Mouse (Mus musculus): ENCODE measurements around the gene Akap9.
A peak's percentile ranks its signal among the peaks of the same experiment; 100 is the strongest.
"Not testable (repeated sequence)": the region's sequence is repeated elsewhere in the genome, so short reads cannot be mapped to it uniquely, and the experiment has no call there.

Akap9 gene

DNA sequence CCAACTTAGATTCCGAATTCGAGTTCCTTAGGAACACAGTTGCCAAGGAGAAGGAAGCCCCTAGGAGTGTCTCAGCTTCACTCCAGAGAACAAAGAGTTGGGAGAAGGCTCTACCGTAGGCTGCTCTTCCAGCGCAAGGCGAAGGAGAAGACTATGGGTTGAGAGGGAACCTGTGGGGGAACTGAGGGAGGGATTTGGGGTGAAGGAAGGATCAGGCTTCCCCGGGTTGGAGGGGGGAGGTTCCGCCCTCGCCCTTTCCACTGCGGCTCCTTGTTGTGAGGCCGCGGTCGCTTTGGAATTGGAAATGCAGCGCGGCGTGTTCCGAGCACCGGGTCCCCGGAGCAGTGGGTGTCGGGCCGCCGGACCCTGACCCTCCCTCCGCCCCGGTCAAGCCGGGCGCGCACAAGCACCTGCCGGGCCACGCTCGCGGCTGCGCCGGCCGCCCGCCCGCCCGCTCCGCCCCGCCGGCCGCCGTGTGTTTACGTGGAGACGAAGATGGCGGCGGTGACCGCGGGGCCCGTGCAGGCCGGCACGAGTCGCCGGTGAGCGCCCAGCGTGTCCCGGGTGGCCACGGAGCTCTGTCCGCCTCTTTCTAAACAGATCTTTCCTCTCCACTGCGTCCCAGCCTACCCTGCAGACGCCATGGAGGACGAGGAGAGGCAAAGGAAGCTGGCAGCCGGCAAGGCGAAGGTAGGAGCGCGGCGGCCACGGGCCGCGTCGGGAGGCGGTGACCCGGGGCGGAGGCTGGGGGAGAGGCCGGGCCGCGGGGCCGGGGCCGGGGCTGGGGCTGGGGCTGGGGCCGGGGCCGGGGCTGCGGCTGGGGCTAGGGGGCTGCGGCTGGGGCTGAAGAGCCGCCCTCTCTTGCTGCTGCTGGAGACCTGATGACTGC is at the start of gene Akap9:
Gene Akap9, plus strand, starts transcription at position 254 of the 889 bp plus-strand sequence.
- DNase-seq, result peak; percentile 71

DNA sequence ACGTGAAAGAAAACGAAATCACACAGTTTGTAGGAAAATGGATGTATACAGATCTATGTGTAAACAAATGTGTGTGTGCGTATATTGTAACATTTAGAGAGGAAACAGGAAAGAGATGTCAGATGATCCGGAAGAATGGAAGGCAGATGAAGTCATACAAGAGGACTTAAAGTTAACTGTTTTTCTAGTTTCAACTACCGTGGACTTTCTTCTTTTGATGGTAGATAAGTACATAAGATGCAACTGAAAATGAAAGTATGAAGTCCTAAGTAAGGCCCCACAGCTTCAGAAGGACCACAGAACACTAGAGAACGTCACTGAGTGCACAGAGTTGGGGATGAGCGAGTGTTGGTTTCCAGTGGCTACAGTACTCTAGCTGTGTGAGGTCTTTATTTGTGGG is 41.0 kb upstream of the Akap9 start:
- not testable (repeated sequence) for DNase-seq

DNA sequence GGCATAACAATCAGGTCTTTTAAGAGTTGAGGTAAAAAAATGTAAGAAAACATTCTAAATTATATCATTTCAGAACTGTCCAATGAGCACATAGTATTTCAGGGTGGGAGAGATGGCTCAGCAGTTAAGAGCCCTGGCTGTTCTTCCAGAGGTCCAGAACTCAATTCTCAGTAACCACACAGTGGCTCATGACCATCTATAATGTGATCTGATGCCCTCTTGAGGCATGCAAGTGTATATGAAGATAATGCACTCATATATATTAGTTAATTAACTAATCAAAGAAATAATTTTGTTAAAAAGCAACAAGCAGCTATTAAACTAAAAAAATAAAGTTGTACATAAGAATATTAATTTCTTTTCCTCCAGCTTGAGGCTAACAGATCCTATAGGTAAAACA is 38.7 kb upstream of the Akap9 start:
- DNase-seq, result no peak

GRCm38 (mm10) chr5:3893459-3894293 is 34.2 kb upstream of the Akap9 start, which contains the start of gene Mterf1a:
Gene Mterf1a (minus strand): TSS chr5:3893933.
- peak; percentile 56 for DNase-seq

DNA sequence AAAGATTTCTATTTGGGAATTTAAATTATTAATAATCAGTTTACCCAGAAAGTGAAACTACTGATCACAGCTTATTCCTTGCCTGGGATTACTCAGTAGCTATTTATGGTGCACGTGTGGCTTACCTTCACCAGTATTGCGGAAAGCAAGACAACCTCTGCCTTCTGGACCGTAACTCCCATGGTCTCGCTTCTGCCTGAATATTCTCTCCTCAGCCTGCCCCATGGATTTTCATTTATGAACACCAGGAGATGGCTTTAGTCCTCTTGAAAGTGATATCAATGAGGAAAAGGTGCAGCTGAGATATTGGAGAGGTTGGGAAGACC is 33.6 kb upstream of the Akap9 start:
- not testable (repeated sequence) for DNase-seq

DNA sequence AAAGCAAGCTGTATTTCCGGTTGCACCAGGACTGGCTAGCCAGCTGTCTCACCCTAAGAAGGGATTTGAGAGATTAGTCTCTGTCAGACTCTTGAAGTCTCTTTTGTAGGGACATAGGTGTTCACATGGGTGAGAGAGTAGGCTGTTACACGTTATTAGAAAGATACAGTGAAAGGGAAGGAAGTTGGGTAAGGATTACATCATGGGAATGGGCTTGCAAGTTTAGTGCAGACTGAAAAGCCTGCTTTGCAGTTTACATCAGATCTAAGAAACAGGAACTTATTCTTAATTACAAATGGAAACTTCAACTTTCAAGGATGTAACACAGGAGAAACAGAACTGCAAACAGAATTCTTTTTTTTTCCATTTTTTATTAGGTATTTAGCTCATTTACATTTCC is 22.4 kb upstream of the Akap9 start:
- no peak for DNase-seq

GRCm38 (mm10) chr5:3922350-3922749 is 5.5 kb upstream of the Akap9 start:
- no peak for DNase-seq

- DNase-seq, result no peak
Measured at GRCm38 (mm10) chr5:3926666-3927065, 1.2 kb upstream of the Akap9 start.

DNA sequence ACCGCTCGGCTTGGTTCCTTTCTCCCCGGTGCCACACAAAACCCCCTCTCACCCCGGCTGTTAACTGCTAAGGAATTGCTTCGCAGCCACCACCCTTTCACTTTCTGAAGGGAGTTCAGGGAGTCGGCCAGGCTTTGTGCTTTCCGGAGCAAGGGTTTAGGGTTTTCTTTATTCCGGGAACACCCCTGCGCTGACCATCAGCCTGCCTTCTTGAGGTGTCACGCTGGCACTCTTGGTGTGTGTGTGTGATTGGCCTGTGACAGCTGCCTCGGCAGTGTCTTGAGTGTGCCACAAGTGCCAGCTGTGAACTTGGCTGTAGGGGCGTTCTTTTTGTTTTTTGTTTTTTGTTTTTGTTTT is 814 bp downstream of the Akap9 start:
- DNase-seq, result peak; percentile 34

GRCm38 (mm10) chr5:3930760-3931159 is 2.9 kb downstream of the Akap9 start:
- DNase-seq, result no peak

DNA sequence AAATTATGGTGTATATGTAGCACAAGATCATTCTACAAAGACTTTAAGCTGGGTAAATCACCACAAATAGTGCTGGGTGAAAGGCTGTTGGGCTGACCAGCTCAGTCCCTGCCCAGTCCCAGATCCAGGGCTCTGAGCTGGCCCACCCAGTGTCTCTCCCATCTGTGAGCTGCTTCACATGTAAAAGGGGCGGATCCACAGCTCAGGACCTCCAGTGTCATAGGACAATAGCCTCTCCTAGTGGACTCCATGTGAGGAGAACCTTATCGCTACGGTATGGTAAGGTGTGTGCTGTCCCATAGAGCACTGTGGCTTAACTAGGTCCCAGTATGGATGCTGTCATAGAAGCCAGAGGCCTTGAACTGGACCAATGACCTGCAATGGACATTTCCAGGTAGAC is 3.8 kb downstream of the Akap9 start:
- no peak for DNase-seq

DNA sequence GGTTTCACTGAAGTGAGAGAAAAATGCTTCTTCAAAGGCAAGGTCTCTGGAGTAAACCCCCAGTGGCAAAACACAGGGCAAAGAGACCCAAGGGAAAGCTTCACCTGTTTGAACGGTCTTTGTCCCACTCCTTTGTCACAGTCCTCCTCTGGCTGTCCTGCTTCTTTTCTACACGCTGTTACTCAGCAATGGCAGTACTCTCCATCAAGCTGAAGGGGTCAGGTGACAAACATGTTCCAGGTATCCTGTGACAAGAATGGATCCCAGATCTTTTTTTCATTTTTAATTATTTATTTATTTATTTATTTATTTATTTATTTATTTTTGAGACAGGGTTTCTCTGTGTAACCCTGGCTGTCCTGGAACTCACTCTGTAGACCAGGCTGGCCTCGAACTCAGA is 5.7 kb downstream of the Akap9 start:
- DNase-seq, result no peak

GRCm38 (mm10) chr5:3935266-3935665 is 7.4 kb downstream of the Akap9 start:
- DNase-seq, result no peak

- no peak for DNase-seq
Measured at GRCm38 (mm10) chr5:3935778-3936554, 8.1 kb downstream of the Akap9 start.

DNA sequence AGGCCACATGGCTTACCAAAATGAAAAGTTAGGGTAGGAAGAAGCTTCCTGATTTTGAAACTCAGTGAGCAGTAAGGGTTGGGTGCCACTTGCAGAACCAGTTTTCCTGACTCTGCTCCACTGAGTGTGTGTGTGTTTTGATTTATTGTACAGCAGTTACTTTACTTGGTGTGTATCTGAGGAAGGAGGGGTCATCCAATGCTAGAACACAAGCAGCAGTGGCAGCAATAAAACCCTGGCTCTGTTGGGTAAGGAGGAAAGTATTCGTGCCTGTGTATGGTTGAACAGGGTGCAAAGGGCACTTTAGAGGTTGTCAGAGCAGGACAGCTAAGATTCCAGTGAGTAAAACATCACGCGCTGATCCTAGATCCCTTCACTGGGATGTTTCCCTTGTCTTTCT is 11.1 kb downstream of the Akap9 start:
- peak; percentile 37 for DNase-seq

DNA sequence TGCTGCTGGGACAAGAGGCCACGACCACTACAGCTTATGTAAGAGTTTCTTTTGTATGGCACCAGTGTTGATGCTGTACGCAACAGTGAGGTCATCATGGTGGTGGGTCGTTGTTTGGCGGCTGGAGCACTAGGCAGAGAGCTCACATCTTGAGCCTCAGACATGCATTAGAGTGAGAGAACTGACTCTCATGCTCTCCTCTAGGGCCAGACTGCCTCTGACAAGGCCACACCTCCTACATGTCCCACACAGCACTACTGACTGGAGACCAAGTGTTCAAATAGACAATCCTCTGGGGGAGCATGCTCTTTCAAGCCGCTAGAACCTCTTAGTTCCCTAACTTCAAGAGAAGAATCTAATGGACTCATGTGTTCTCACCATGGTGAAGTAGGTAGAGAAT is 11.5 kb downstream of the Akap9 start:
- no peak for DNase-seq

GRCm38 (mm10) chr5:3941240-3941639 is 13.4 kb downstream of the Akap9 start:
- no peak for DNase-seq

DNA sequence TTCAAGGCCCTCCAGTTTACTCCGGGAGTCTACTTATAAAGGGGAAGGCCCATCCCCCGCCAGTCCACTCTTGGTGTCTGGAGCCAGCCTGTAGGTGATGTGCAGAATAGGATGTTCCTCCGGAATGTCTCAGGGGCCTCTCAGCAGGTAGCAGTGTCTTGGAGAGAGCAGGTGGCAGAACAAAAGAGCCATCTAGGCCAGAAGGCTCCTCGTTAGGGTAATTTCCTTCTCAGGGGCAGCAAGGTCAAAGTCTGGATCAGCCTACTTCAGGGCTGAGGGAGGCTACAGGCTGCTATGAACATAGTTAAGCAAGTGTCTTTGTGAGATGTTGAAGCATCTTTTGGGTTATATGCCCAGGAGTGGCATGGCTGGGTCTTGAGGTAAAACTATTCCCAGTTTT is 15.3 kb downstream of the Akap9 start:
- not testable (repeated sequence) for DNase-seq

GRCm38 (mm10) chr5:3952498-3952897 is 24.6 kb downstream of the Akap9 start:
- no peak for DNase-seq

DNA sequence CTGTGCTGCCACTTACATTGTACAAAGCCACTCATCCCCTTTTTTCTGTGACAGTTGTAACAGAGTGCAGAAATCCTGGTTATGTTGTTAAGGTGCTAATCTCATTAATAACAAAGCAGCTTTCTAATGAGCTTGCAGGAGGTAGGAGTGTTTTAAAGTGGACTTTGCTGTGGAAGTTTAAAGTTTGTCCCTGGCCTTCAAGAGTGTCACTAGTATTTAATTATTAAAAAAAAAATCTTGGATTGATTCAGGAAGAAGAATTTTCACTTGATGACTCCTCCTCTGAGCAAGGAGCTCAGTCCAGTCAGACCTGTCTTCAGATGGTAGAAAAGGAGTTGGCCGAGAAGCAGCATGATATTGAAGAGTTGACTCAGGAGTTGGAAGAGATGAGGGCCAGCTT is 26.7 kb downstream of the Akap9 start:
- DNase-seq, result no peak

DNA sequence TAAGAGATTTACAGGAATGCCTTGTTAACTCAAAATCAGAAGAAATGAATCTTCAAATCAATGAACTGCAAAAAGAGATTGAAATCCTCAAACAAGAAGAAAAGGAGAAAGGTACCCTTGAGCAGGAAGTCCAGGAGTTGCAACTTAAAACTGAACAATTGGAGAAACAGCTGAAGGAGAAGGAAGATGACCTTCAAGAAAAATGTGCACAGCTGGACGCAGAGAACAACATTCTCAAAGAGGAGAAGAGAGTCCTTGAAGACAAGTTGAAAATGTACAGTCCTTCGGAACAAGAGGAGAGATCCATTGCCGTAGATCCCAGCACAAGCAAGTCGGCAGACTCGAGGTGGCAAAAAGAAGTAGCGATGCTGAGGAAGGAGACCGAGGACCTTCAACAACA is 33.4 kb downstream of the Akap9 start:
- DNase-seq, result no peak

GRCm38 (mm10) chr5:3968415-3968814 is 40.6 kb downstream of the Akap9 start:
- no peak for DNase-seq

DNA sequence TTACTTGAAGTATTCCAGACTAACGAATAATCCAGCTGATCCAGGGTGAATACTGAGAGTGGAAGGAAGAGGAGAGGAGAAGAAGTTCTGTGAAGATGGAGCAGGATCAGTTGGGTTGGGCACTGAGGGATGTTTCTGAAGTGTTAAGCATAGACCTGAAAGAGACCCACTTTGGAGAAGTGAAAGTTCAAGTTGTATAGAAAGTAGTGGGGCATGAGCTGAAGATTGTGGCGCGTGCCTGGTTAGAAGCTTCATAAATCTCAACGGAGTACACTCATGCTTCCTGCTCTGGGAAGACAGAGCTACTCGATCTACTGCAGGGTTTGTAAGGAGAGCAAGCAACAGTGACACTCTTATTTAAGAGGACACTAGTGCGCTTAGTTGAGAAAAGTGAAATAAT is 41.3 kb downstream of the Akap9 start:
- no peak for DNase-seq
